Mouse (Mus musculus): ENCODE measurements around the gene Tep1.
"Not testable (repeated sequence)": the region's sequence is repeated elsewhere in the genome, so short reads cannot be mapped to it uniquely, and the experiment has no call there.

GRCm38 (mm10) chr14:50806469-50806868 is 63.9 kb downstream of the Tep1 start:
- TF ChIP-seq CTCF (IDR thresholded peaks at IDR 0.05; ENCODE audit: low read depth, low read length); POLR2A (IDR thresholded peaks at IDR 0.05; ENCODE audit: extremely low read depth, insufficient read depth, low read length): not testable (repeated sequence)

All from liver, adult 2 months (tissue).